Mouse (Mus musculus): ENCODE measurements around the gene Rundc3a.

GRCm38 (mm10) chr11:102401898-102402500 is 8.8 kb downstream of the Rundc3a start:
- TF ChIP-seq POLR2A (IDR thresholded peaks at IDR 0.05; ENCODE audit: low read depth, low read length) (no peak), CTCF (conservative IDR thresholded peaks at IDR 0.05; ENCODE audit: insufficient read depth, insufficient read length, low read depth, low read length) (no peak)
